Mouse (Mus musculus) heart, adult 9 months (tissue): ENCODE data around the gene Nrcam.

Experiments used
- DNase-seq, 2 experiments: peaks; one replicate each; pipeline ENCODE4 v3.0.0; 2022; ENCODE audit warnings: low spot score in 2 of 2

Nrcam gene

GRCm38 (mm10) chr12:44432727-44433126 is 104.0 kb downstream of the Nrcam start:
- DNase-seq = no peak

GRCm38 (mm10) chr12:44437046-44437827 is 108.6 kb downstream of the Nrcam start:
- DNase-seq = no peak

- DNase-seq = no peak
Measured at GRCm38 (mm10) chr12:44438884-44439283, 110.2 kb downstream of the Nrcam start.

- no peak for DNase-seq
Measured at GRCm38 (mm10) chr12:44440230-44440629, 111.5 kb downstream of the Nrcam start.

DNA sequence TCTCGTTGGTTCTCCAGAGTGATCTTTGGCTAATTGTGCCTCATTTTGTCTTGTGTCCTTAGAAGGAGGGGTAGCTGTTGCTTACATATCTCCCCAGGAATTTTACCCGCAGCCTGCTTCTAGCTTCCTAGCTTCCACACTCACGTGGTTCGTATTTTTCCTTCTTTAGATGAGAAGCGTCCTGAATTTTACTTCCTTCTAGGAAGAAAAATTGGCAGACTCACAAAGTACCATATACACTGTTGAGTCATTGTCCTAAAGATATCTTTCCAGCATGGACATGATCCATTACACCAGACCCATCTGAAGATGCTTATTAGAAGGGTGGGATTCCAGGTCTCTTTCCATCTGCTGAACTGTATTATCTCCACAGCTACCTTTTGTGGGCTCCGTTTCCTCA is 122.2 kb downstream of the Nrcam start:
- no peak for DNase-seq

GRCm38 (mm10) chr12:44451742-44452141 is 123.1 kb downstream of the Nrcam start:
- DNase-seq = no peak

GRCm38 (mm10) chr12:44453791-44454190 is 125.1 kb downstream of the Nrcam start:
- no peak for DNase-seq

- DNase-seq = peak in 1 of 2 experiments; percentile 1
Measured at GRCm38 (mm10) chr12:44457961-44458360, 129.3 kb downstream of the Nrcam start.

- DNase-seq = no peak
Measured at GRCm38 (mm10) chr12:44462436-44462835, 133.8 kb downstream of the Nrcam start.

DNA sequence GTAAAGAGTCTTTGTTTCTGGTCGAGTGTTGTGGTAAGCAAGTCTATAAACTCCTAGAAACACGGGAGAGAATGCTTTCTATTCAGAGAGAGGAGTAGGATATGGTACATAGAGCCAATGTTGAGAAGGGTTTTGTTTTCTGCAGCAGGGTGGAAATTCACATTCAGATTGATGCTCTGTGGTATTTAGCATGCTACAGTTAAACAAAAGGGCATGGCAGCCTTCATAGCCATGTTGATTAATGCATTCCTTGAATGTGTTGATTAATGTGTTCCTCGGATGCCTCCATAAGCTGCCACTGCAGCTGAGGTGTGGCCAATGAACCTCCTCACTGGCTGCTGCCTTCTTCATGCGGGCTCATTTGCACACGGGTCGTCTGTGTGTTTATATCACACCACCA is 134.3 kb downstream of the Nrcam start:
- no peak for DNase-seq

- DNase-seq = no peak
Measured at GRCm38 (mm10) chr12:44471073-44471472, 142.4 kb downstream of the Nrcam start.

GRCm38 (mm10) chr12:44475355-44475754 is 146.7 kb downstream of the Nrcam start:
- no peak for DNase-seq

- no peak for DNase-seq
Measured at GRCm38 (mm10) chr12:44479260-44480030, 150.8 kb downstream of the Nrcam start.

DNA sequence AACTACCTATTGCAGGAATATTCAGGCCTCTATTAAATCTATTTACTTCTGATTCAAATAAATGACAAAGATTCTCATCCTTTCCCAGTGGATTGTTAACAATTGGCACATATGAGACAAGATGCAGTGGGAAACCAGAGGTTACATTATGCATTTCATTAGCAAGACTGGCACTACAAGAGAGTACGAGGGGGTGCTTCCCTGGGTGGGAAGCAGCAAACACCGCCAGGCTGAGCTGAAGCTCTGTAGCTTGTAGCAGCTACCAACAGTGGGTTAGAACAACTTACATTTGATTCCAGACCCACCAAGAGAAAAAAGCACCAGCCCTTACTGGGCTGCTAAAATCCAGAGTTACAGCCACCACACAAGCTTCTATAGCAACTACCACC is 151.3 kb downstream of the Nrcam start:
- no peak for DNase-seq

DNA sequence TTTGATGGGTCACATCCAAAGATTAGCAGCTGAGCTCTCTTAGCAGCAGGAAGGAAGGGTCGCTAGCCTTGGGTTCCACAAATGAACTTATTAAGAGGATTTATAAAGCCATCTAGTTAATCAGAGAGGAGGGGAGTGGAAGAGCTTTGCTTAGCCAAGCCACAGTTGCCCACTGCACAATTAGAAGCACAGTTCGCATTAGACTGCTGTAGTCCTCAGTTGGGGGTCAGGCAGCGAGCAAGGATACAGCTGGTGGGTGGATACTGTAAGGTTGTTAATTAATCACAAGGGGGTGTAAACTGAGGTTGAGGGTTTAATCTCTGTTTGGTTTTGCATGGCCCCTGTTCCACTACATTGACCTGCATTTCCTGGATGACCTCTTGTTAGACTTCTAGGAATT is 152.7 kb downstream of the Nrcam start:
- DNase-seq = no peak

GRCm38 (mm10) chr12:44492759-44493479 is 164.2 kb downstream of the Nrcam start:
- no peak for DNase-seq

DNA sequence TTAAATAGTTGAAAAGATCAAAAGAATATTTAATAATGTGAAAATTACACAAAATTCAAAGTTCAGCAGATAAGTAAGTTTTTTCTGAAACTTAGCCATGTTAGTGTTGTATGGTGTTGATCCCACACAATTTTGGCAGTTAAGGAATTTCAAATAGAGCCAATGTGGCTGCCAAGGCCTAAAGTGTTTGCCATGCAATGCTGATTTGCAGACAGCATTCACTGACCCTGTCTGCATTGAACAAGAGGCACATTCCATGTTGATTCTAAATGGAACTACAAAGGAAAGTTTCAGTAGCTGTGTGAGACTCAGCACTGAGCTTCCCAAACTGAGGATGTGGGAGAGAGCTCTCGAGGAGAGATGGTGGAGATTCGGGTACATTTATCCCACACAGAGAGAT is 169.1 kb downstream of the Nrcam start:
- no peak for DNase-seq

GRCm38 (mm10) chr12:44498872-44499271 is 170.2 kb downstream of the Nrcam start:
- DNase-seq = no peak

DNA sequence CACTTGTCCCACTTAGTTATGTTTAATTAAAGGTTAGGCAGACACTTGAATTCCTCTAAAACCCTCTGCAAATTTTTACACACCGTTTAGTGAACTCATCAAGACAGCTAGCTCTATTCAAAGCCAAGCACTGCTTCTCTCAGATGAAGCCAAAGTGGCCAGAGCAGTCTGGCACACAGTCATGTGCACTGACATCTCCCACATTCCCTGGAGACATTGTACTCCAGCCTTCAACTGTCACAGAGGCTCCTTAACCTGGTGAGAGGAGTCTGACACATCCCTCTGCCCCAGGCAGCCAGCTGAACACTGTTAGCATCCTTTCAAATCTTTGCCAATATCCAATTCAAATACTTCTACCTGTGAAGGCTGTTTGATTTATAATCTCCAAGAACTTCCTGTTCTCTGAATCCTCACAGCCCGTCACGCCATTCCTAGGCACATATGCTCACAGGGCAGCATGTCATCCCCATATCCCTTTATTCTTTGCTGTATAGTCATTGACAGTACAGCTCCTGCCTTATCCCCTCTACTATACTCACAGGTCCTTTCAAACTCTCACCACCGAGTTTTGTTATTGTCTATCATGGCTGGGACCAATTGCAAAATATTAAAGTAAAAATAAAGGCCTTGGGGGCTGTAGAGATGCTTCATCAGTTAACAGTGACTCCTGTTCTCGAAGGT is 173.3 kb downstream of the Nrcam start:
- DNase-seq = no peak

GRCm38 (mm10) chr12:44503737-44504136 is 175.1 kb downstream of the Nrcam start:
- no peak for DNase-seq

- DNase-seq = no peak
Measured at GRCm38 (mm10) chr12:44508635-44509034, 179.9 kb downstream of the Nrcam start.
